Mouse (Mus musculus) olfactory bulb, adult 2 months (tissue): ENCODE data around the gene Naa15.

Experiments used
- CTCF ChIP-seq: fragments of 200-500 bp; IDR thresholded peaks from 2 replicates; pipeline ENCODE4 v1.5.1; 2012; ENCODE audit warnings: low read depth, mild to moderate bottlenecking, low read length, moderate library complexity; ENCODE audit not compliant: insufficient read depth
- POLR2A ChIP-seq: fragments of 200-500 bp; IDR thresholded peaks from 2 replicates; pipeline ENCODE4 v1.6.1; 2012; ENCODE audit warnings: mild to moderate bottlenecking, low read depth, low read length, moderate library complexity; ENCODE audit not compliant: insufficient read depth

GRCm38 (mm10) chr3:51468530-51468929, 53.6 kb downstream of the Naa15 start:
- TF ChIP-seq CTCF = no peak
- TF ChIP-seq POLR2A = no peak
